Mouse (Mus musculus) adrenal gland, postnatal 36 days (tissue): ENCODE data around the gene Vmn1r188. TPM values are rescaled to one million over a fixed set of nuclear protein-coding genes. Genes with fewer than 3 reads are reported as not detected.
"Not testable (repeated sequence)": the region's sequence is repeated elsewhere in the genome, so short reads cannot be mapped to it uniquely, and the experiment has no call there.

ENCODE experiments used
- DNase-seq, 2 experiments: peaks; one replicate each; pipeline ENCODE4 v3.0.0; 2021; ENCODE audit warnings: mixed read lengths in 1 of 2
- microRNA-seq: library from miRNA; unstranded; fragments of <30 nt; microRNA quantifications from one replicate; pipeline ENCODE4 v1.2.0, GENCODE M21; 2021
- total RNA-seq, 2 experiments: library from RNA; stranded (reverse); gene quantifications; 2 replicates each; pipeline ENCODE4 v1.2.3; 2021

Vmn1r188 gene
- total RNA-seq, 2 experiments from 2014 or later, result not detected

- peak in 1 of 2 experiments; percentile 48 for DNase-seq
Observed at GRCm38 (mm10) chr13:22049737-22050440, 34.4 kb upstream of the Vmn1r188 start.

GRCm38 (mm10) chr13:22050591-22051522, 33.4 kb upstream of the Vmn1r188 start:
- peak; percentile 94 to 97 for DNase-seq

- DNase-seq, result no peak
Observed at GRCm38 (mm10) chr13:22051523-22051859, 32.7 kb upstream of the Vmn1r188 start.

DNA sequence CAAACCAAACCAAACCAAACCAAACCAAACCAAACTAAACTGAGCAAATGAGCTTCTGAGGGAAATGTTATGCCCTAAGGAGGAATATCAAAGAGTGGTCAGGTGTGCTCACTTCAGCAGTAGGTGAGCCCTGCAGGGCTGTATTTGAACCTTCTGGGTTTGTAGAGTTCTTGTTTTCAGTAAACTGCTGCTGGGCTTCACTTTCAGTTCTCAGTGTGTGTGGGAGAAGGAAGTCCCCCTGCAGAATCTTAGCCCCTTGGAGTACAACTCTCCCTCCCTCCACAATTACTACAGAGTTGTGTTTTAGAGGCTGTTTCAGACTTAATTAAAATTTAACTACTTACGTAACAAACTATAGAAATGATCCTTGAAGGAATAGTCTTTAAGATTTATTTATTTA, 30.5 kb upstream of the Vmn1r188 start:
- no peak for DNase-seq

DNA sequence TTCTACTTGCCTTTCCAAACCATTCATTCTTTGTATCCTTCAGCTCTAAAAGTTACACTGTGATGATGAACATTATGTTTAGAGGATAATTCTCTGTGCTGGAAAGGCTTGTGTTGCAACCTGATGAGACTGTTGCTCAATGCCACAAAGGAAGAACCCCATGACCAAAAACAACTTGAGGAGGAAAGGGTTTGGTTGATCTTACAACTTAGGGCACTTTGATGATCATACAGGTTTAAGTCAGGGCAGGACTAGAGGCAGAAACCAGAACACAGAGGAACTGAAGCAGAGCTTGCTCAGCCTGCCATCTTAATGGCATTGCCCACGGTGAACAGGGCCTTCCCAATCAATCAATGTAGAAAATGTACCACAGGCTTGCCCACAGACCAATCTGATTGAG, 22.8 kb upstream of the Vmn1r188 start:
- no peak for DNase-seq

GRCm38 (mm10) chr13:22063468-22063867, 20.8 kb upstream of the Vmn1r188 start:
- no peak for DNase-seq

GRCm38 (mm10) chr13:22105724-22106123, 21.5 kb downstream of the Vmn1r188 start, which contains the start of gene Vmn1r189:
Gene Vmn1r189, minus strand, starts transcription at chr13:22105824.
- not testable (repeated sequence) for DNase-seq

DNA sequence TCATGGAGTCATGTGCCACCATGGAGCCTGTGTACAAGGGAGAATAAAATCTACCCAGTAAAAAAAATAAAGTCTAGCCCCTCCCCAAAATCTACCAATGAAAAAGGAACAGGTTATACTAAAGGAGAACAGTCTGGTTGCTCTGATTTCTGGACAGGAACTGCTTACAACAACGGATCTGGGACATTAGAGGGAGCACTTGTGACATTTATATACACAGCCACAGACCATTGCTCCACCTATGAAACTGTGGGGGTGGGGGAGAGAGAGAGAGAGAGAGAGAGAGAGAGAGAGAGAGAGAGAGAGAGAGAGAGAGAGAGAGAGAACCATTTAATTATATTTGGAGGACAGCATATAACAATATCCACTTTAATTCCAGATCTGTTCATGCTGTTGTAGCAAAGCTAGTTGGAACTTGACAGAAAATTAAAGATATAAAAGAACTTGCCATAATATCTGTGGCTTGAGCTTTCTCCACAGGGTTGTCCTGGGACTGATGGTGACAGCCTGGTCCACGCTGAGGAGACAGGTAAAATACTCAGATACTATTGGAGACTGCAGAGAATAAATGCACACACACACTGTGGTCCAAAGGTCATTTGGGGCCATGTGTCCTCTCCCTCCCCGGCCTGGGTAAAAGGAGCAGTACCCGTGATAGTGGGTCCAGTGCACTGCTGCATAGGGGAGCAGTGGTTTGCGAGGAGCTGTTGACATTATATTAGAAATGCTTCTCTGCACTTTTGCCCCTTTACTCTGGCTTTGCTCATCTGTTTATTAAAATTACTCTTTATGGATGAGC, 52.5 kb downstream of the Vmn1r188 start:
- not testable (repeated sequence) for DNase-seq

Small RNAs within 50 kb of the gene (microRNA-seq; reads per million reads assigned to microRNA genes)
- not detected for gene Gm26300
- not detected for gene Gm44390
- not detected for gene Gm44486

Other genes starting within 250 kb of the Vmn1r188 start
- gene Zfp184, start 139.3 kb upstream of the Vmn1r188 start, total RNA-seq, result 1 to 10 TPM; 1.5 to 1.6 TPM
- not detected for gene Pom121l2, start 103.2 kb upstream of the Vmn1r188 start, total RNA-seq
- under 1 TPM in 1 of 2 experiments, not detected in 1; 0.53 TPM for gene Prss16, start 74.7 kb upstream of the Vmn1r188 start, total RNA-seq
- gene Hist1h2ah, start 48.9 kb upstream of the Vmn1r188 start, total RNA-seq, result 10 to 100 TPM; 58.6 to 69.2 TPM
- gene Hist1h2bk, start 48.6 kb upstream of the Vmn1r188 start, total RNA-seq, result 10 to 100 TPM; 67.8 to 68.6 TPM
- 10 to 100 TPM; 75.2 to 76.6 TPM for gene Hist1h4i, start 43.1 kb upstream of the Vmn1r188 start, total RNA-seq
- gene Hist1h2ag, start 41.5 kb upstream of the Vmn1r188 start, total RNA-seq, result 10 to 100 TPM; 41.1 to 45.0 TPM
- gene Hist1h2bj, start 41.2 kb upstream of the Vmn1r188 start, total RNA-seq, result 10 to 100 TPM; 40.2 to 48.5 TPM
- not detected for gene Vmn1r189, start 21.4 kb downstream of the Vmn1r188 start, total RNA-seq
- gene Vmn1r191, start 99.5 kb downstream of the Vmn1r188 start, total RNA-seq, result not detected
- not detected for gene Vmn1r192, start 106.7 kb downstream of the Vmn1r188 start, total RNA-seq
- gene Vmn1r193, start 138.7 kb downstream of the Vmn1r188 start, total RNA-seq, result not detected
- not detected for gene Vmn1r194, start 159.8 kb downstream of the Vmn1r188 start, total RNA-seq
- not detected for gene Vmn1r195, start 186.1 kb downstream of the Vmn1r188 start, total RNA-seq
- not detected for gene Vmn1r196, start 205.5 kb downstream of the Vmn1r188 start, total RNA-seq
- not detected for gene Vmn1r197, start 240.1 kb downstream of the Vmn1r188 start, total RNA-seq